Mouse (Mus musculus) layer of hippocampus, adult 18-20 months (tissue): ENCODE results near the gene Mid2. TPM values are rescaled to one million over a fixed set of nuclear protein-coding genes. Genes with fewer than 3 reads are reported as not detected.

ENCODE experiments used
- total RNA-seq, 2 experiments: library from RNA; stranded (reverse); gene quantifications; 2 replicates each; pipeline ENCODE4 v1.2.3; 2021

Mid2 gene
- total RNA-seq, 2 experiments from 2014 or later, result 19.2 to 22.2 TPM

Other genes with a start within 250 kb of the Mid2 start
- 10 to 100 TPM; 64.0 to 80.2 TPM for gene Prps1, start 208.0 kb upstream of the Mid2 start, total RNA-seq
- gene Tsc22d3, start 63.9 kb upstream of the Mid2 start, total RNA-seq, result 100 to 1,000 TPM; 131 to 148 TPM
- not detected for gene Tex13b, start 148.8 kb downstream of the Mid2 start, total RNA-seq
- gene Vsig1, start 243.0 kb downstream of the Mid2 start, total RNA-seq, result not detected